Mouse (Mus musculus): ENCODE results near the gene Timm44.

DNA sequence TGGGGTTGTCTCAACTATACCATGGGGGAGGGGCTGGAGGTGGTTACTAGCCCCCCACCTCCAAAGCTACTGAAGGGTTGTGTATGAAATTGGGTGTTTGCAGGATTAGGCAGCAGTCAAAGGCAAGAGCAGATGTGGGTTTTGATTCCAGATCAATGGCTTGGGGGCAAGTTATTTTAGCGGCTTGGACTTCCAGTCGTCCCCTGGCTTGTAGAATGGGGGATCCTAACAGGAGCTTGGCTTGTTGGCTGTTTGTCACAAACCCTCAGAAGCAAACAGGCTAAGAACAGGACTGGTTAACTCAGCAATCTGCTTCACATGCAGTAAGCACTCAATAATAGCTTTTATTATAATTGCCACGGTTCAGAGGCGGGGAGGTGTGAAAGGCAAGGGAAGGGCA, 18.4 kb downstream of the Timm44 start:
- TF ChIP-seq HCFC1 (IDR thresholded peaks at IDR 0.05; ENCODE audit: borderline replicate concordance, insufficient read depth, low read length) (no peak), ZNF384 (IDR thresholded peaks at IDR 0.05; ENCODE audit: low read depth, low read length) (no peak), MAFK (IDR thresholded peaks at IDR 0.05; ENCODE audit: insufficient read depth, low read depth, low read length) (no peak), ZC3H11A (IDR thresholded peaks at IDR 0.05; ENCODE audit: borderline replicate concordance, low read depth, low read length) (no peak), CHD2 (IDR thresholded peaks at IDR 0.05; ENCODE audit: low read depth, low read length) (no peak)
